Mouse (Mus musculus): Measurements from ENCODE around the gene Rwdd2a.

The Rwdd2a gene

GRCm38 (mm10) chr9:86571540-86572135, at the start of gene Rwdd2a, which contains the start of gene Pgm3:
TSS of gene Rwdd2a (plus strand) at chr9:86571991.
TSS of gene Pgm3 (minus strand) at chr9:86571842.
- DNase-seq (ENCODE audit: low read depth, low spot score): peak; percentile 84

- DNase-seq (ENCODE audit: low read depth, low spot score): no peak
Measured at GRCm38 (mm10) chr9:86522335-86522734, 49.5 kb upstream of the Rwdd2a start.

GRCm38 (mm10) chr9:86525600-86525999, 46.2 kb upstream of the Rwdd2a start:
- DNase-seq (ENCODE audit: low read depth, low spot score): no peak

GRCm38 (mm10) chr9:86534071-86534470, 37.7 kb upstream of the Rwdd2a start:
- no peak for DNase-seq (ENCODE audit: low read depth, low spot score)

GRCm38 (mm10) chr9:86543451-86543850, 28.3 kb upstream of the Rwdd2a start:
- peak; percentile 35 for DNase-seq (ENCODE audit: low read depth, low spot score)

- no peak for DNase-seq (ENCODE audit: low read depth, low spot score)
Measured at GRCm38 (mm10) chr9:86544559-86544958, 27.2 kb upstream of the Rwdd2a start.

GRCm38 (mm10) chr9:86549637-86550162, 22.1 kb upstream of the Rwdd2a start:
- DNase-seq (ENCODE audit: low read depth, low spot score): no peak

- DNase-seq (ENCODE audit: low read depth, low spot score): no peak
Measured at GRCm38 (mm10) chr9:86550717-86551116, 21.1 kb upstream of the Rwdd2a start.

GRCm38 (mm10) chr9:86553886-86554285, 17.9 kb upstream of the Rwdd2a start:
- DNase-seq (ENCODE audit: low read depth, low spot score): no peak

GRCm38 (mm10) chr9:86554641-86555040, 17.1 kb upstream of the Rwdd2a start:
- DNase-seq (ENCODE audit: low read depth, low spot score): no peak

GRCm38 (mm10) chr9:86560543-86560942, 11.2 kb upstream of the Rwdd2a start:
- no peak for DNase-seq (ENCODE audit: low read depth, low spot score)

- DNase-seq (ENCODE audit: low read depth, low spot score): no peak
Measured at GRCm38 (mm10) chr9:86569314-86569910, 2.4 kb upstream of the Rwdd2a start.

GRCm38 (mm10) chr9:86570261-86570890, 1.4 kb upstream of the Rwdd2a start:
- no peak for DNase-seq (ENCODE audit: low read depth, low spot score)

GRCm38 (mm10) chr9:86570946-86571345, 845 bp upstream of the Rwdd2a start:
- no peak for DNase-seq (ENCODE audit: low read depth, low spot score)

GRCm38 (mm10) chr9:86572196-86572595, 405 bp downstream of the Rwdd2a start:
- no peak for DNase-seq (ENCODE audit: low read depth, low spot score)

- DNase-seq (ENCODE audit: low read depth, low spot score): peak; percentile 53
Measured at GRCm38 (mm10) chr9:86572636-86573291, 973 bp downstream of the Rwdd2a start.

- DNase-seq (ENCODE audit: low read depth, low spot score): no peak
Measured at GRCm38 (mm10) chr9:86573616-86574303, 2.0 kb downstream of the Rwdd2a start.

- DNase-seq (ENCODE audit: low read depth, low spot score): peak; percentile 41
Measured at GRCm38 (mm10) chr9:86575178-86575577, 3.4 kb downstream of the Rwdd2a start.

- no peak for DNase-seq (ENCODE audit: low read depth, low spot score)
Measured at GRCm38 (mm10) chr9:86579657-86580056, 7.9 kb downstream of the Rwdd2a start.

GRCm38 (mm10) chr9:86583740-86584139, 11.9 kb downstream of the Rwdd2a start:
- DNase-seq (ENCODE audit: low read depth, low spot score): peak; percentile 44

- no peak for DNase-seq (ENCODE audit: low read depth, low spot score)
Measured at GRCm38 (mm10) chr9:86587019-86587795, 15.4 kb downstream of the Rwdd2a start.

All from telencephalon, adult 2 months (tissue).